Mouse (Mus musculus) ZHBTc4 (cell line): ENCODE results near the gene Ing4.

Experiments
- DNase-seq: peaks from one replicate; pipeline ENCODE4 v3.0.0-alpha.2; 2011; ENCODE audit warnings: low read depth, low spot score

The Ing4 gene

DNA sequence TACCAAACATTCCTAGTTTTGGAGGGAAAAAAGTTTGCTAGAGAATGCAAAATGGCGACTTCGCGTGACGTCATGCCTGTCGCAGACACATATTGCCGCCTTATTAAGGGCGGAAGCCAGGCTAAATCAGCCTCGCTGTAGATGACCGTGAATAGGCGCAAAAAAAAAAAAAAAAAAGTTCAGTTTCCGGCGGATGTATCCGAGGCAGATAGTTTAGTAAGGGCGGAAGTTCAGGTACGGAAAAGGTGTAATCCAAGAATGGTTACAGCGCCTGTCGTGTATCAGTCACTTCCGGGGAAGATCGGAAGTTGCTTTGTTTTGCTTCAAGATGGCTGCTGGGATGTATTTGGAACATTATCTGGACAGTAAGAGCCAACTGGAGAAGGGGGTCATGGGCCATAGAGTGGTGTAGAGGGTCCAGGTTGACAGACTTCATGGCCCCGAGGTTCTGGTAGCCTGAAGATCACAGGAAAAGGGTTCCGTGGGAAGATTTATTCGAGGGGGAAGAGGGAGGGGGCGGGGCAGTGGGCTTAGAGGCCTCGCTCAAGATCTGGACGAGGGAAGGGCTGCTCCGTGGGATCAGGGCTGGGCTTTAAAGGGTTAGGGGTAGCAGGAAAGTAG, at the start of gene Ing4:
Gene Ing4 (plus strand): TSS at position 228 of the 621 bp plus-strand sequence.
- peak; percentile 98 for DNase-seq

DNA sequence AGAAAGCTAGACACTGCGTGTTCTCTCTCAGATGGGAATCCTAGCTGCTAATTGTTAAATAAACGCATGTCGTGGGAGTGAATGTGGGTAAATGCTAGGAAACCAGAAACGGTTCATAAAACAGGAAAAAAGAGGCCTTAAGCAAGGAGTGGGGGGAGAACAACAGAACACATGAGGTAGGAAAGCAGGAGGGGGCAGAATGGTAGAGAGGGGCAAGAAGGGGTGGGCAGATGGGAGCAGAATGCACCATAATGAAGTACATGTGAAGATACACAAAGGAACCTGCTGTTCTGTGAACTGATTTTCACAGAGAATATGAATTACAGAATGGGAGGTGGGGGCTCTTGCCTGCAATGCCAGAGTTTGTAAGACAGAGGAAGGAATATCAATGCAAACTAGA, 47.3 kb upstream of the Ing4 start:
- DNase-seq: no peak

DNA sequence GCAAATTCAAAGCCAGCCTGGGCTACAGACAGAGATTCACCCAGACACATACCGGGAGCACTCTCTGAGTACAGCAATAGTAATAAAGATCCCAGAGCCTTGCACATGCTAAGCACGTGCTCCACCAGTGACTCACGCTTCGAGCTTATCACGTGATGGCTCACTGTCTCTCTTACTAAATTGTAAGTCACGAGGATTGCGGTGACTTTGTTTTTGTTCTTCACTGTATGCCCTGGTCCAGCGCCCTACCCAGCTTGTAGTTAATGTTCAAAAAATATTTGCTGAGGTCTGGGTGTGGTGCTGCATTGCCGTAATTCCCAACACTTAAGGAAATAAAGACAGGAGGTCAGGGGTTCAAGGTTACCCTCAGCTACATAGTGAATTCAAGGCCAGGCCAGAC, 46.2 kb upstream of the Ing4 start:
- DNase-seq: peak; percentile 72

DNA sequence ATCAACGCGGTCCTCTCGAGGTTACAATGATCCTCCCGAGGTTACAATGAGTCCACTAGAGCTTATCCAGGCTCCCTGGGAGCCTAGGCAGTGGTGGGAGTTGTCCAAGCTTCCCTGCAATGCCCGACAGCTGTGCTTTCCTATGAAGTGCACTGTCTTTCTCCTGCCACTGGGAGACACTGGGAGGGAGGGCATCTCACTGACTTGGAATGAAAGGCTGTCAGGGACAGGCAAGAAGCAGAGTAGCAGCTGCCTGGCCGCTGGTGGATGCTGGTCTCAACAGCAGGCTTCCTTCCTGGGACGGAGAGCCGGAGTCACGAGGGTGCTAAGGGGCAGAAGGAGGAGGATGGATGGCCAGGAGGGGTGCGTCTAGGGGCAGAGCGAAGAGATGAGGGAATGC, 45.7 kb upstream of the Ing4 start:
- DNase-seq: peak; percentile 89

DNA sequence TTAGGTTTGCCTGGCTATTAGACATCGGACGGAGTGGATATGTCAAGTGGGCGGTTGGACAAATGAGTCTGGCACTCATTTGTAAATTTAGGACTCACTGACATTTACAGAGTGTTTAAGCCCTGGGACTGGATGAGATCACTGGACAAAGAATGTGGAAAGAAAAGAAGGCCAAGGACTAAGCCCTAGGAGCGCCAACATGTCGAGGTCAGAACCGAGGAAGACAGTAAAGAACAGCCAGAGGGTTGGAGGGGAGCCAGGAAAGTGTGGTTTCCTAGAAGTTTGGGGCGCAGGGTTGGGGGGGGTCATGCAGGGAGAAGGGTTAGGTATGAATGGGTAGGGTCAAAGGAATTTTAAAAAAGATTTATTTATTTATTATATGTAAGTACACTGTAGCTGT, 44.3 kb upstream of the Ing4 start:
- no peak for DNase-seq

DNA sequence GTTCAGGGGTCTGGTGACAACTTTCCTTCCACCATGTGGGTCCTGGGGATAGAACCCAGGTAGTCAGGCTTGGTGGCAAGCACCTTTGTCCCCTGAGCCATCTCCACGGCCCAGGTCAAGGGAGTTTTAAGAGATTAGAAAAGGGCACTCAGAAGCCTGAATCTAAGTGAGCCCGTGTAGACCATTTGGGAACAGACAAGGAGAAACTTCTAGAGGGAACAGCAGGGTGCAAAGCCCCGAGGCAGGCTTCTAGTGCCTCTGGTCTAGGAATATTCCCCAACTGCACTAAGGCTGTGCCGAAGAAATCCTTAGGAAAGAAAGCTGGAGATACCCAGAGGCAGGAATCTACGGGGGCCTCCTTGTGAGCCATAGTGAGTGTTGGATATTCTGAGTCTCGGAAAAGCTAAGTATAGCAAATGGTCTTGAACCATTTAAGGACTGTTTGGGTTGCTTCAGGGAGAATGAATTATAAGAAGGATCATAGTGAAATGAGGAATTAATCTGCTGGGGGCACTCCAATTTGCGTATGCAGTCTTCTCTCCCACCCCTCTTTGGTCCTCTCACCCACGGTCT, 43.6 kb upstream of the Ing4 start:
- DNase-seq: no peak

DNA sequence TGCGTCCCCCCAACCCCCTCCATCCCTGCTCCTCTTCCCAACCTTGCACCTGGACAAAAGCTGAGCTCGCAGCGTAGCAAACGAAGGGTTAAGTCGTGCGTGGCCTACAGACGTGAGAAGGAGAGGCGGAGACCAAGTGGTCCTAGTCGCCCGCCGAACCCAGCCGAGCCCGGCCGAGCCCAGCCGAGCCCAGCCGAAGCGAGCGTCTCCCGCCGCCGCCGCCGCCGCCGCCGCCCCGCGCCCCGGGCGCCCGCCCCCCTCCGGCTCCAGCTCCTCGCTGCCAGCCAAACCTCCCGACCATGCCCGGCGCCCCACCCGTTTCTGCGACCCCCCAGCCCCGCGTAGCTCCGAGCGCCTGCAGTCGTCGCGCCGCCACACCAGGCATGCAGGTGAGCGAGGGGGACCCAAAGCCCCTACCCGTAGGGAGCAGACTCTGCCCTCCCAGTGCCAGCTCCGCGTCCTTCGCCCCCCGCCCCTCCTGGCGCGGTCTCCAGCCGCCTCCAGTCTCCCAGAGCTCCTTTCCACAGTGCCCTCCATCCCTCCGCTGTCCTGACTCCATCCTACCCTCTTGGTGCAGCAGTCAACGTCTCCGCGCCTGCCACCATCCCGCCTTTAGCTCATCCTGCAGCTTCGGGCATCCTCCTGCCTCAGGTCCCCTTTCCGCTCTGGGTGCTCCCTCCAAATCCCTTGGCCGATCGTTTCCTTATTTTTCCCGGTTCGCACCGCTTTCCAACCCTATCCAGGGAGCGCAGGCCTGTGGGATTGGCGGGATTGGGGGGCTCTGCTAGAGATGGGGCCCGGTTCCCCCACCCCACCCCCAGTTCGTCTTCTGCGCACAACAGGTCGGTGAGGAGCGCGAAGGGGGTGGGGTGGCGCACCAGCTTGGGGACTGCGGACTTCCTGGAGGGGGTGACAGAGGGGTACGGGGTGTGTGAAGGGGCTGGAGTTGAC, 42.7 kb upstream of the Ing4 start, which contains the start of gene Pianp:
Gene Pianp (plus strand): TSS at position 144 of the 951 bp plus-strand sequence.
- peak; percentile 65 for DNase-seq

DNA sequence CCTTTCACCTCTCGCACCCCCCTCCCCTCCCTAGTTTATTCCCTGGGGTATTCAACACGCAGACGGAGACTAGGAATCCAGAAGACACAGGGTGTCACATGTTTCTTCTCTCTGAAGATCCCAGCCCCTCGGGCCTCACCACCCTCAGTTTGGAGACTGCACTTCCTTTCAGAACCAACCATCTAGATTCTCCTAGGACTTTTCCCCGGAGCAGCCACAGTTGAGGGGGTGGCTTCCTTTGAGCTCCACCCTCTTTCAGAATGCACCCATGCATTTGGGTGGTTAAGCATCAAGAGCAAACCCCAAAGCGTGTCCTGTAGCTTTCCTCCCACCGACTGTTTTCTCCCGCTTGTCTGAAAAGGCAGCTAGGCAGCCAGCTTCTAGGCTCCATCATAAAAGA, 41.5 kb upstream of the Ing4 start:
- peak; percentile 36 for DNase-seq

DNA sequence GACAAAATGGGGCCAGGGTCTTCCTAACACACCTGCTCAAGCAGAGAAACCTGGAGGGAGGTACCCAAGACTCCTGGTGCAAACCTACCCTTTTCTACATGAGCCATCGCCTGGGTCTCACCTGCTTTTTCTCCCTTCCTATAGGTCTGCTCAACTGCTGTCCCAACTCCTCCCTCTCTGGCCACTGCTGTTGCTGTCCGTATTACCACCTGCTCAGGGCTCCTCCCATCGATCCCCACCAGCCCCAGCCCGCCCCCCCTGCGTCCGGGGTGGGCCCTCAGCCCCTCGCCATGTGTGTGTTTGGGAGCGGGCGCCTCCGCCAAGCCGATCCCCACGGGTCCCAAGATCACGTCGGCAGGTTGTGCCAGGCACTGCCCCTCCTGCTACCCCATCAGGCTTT, 40.5 kb upstream of the Ing4 start:
- DNase-seq: peak; percentile 30

DNA sequence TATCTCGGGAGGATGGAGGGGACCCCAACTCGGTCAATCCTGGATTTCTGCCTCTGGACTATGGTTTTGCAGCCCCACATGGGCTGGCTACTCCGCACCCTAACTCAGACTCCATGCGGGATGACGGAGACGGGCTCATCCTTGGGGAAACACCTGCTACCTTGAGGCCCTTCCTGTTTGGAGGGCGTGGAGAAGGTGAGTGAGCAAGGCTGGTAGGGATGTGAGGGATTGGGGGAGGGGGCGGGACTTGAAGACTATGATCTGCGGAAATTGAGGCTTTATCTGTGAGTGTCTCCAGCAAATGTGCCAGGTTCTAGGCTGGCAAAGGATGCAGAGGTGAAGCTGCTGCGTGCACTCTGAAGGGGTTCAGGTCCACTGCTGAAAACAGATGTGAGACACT, 40.0 kb upstream of the Ing4 start:
- peak; percentile 55 for DNase-seq

DNA sequence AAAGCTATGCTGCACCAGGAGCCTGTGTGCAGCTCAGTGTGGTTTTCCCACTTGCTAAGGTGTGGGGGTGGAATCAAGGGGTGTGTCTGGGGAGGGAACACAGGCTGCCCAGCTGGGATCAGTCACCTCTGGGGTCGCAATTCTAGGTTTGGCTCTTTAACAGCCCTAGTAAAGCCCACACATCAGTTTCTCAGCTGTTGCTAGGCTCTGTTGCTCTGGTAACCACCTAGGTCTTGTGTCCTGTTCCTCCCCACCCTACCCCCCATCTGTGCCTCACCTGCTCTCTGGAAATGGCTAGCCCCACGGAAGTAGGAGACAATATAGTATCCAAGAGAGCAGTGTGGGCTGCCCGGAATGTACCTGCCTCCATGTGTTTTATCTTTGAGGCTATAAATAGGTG, 35.9 kb upstream of the Ing4 start:
- DNase-seq: no peak

DNA sequence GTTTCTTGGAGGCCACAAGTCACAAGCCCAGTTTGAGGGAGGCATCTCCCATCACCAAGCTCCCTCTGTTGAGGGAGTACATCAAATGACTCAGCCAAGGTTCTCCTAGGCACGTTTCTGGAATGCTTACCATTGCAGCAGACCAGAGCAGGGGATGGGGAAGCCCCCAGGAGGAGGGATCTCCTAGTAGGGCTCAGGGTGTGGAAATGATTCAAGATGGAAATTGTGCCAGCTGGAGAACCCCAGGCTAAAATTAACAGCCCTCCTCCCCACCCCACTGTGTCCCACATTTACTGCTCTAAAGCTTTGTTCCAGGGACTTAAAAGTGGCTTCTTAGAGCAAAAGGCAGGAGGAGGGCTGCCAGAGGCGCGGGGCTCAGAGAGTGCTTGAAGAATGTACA, 34.5 kb upstream of the Ing4 start:
- DNase-seq: no peak

DNA sequence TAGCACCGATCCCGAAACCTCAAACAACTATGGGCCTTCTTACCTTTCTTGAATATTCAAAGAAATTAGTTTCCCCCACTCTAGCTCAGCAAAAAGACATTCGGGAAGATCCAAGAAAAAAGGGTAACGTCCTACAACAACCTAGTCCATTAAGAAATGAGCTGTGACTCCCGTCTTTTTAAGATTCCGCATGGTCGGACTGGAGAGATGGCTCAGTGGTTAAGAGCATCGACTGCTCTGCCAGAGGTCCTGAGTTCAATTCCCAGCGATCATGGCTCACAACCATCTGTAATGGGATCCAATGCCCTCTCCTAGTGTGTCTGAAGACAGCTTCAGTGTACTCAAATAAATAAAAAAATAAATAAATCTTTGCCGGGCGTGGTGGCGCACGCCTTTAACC, 31.5 kb upstream of the Ing4 start:
- DNase-seq: peak; percentile 14

DNA sequence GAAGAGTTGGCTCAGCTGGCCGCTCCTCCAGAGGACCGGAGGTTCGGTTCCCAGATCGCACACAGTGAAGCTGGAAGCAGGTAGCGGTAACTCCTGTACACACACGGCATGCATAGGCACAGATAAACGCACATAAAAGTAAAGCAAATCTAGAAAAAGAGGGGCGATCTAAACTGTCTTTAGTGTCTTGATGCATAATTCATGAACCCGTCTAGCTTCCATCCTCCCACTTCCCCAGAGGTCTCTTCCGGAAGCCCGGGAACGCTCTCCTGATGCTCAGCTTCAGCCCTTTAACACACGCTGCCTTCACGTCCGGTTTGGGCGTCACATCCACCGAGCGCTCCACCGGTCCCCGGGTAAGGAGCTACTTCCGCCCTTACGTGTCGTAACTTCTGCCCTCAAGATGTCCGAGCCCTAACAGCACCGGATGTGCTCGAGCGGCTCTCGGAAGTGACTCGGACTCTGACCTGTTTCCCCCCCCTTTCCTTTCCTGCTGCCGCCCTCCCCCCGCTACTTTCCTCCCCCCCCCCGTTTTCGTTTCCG, 30.9 kb upstream of the Ing4 start:
- peak; percentile 99 for DNase-seq

DNA sequence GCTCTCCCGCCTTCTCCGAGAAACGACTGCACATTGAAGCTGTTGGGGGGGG, 30.6 kb upstream of the Ing4 start, which contains the start of gene Zfp384:
Gene Zfp384 (plus strand): TSS at position 17 of the 52 bp plus-strand sequence.
- DNase-seq: no peak

DNA sequence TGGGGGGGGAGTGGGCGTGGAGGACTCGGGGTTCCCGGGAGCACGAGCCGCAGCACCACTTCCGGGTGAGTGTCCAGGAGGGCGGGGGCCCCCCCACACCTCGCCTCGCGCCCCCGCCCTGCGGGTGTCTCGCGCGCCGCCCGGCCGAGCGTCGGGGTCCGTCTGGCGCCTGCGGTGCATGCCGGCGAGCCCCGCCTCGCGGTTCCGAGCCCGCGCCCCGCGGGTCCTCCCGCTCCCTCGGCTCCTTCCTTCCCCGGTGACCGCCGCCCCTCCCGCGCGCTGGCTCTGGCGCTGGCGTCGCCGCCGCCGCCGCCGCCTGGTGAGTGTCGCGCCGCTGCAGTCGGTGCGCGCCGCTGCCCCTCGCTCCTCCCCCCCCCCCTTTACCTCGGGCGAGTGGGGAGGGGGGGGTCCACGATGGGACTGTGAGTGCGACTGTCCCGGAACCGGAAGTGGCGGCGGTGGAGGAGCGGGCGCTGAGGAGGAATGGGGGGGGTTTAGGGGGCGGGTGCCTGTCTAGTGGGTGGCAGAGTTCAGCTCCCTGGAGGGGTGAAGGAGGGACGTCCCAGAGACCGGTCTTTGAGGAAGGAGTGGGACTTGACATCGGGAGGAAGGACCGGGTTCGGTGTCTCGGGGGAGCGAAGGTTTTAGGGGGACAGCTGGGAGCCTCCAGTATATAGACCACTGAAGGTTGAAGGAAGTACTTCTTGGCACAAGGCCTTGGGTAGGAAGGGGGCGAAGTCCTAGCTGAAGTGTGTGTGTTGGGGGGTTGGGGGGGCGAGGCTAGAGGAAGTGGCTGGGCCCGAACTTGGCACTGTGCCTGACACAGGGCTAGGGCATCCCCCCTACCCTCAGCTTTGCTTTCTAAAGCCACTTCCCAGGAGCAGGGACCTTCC, 30.1 kb upstream of the Ing4 start:
- peak; percentile 87 for DNase-seq

DNA sequence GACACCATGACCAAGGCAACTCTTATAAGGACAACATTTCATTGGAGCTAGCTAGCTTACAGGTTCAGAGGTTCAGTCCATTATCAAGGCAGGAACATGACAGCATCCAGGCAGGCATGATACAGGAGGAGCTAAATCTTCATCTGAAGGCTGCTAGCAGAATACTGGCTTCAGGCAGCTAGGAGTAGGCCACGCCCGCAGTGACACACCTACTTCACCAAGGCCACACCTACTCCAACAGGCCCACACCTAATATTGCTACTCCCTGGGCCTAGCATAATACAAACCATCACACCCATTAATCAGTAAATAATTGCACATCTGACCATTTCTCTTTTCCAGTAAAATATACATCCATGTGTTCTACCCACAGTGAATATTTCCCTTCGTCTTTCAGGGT, 21.9 kb upstream of the Ing4 start:
- peak; percentile 59 for DNase-seq

DNA sequence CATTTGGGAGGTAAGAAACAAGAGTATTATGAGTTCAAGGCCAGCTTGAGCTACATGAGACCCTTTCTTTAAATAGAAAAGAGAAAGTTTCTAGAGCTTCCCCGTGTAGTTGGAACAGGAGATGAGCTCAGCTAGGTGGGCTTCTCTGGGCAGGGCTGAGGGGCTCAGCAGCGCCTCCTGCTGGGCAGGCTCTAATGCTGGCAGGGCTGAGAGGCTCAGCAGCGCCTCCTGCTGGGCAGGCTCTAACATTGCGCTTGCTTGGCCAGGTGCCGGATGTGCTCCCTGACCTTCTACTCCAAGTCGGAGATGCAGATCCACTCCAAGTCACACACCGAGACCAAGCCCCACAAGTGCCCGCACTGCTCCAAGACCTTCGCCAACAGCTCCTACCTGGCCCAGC, 9.0 kb upstream of the Ing4 start:
- DNase-seq: peak; percentile 89

DNA sequence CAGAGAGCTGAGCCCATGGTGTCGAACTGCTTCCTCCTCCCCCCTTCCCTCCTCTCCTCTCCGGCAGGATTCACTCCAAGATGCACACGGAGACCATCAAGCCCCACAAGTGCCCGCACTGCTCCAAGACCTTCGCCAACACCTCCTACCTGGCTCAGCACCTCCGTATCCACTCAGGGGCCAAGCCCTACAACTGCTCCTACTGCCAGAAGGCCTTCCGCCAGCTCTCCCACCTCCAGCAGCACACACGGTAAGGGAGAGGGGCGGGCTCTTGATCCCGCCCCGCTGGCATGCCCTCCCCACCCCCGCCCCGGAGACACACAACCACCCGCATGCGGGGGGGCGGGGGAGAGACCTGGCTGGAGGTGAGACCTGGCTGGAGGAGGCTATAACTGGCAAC, 8.0 kb upstream of the Ing4 start:
- DNase-seq: peak; percentile 46

DNA sequence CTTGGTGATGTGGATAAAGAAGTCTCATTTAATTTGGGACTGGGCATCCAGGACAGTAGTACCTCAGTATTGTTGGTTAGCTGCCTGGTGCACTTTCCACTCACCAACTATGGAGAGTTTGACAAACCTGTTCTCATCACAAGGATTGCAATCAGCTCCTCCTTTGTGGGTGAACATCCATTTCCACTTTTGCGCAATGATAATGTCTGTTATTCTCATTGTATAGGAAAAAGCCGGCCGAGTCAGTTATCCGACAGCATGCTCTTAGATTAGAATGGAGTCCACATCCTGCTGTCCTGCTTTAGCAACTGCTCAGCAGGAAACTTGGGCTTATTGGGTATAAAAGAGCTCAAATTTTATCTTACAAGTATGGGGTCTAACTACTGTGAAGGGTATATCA, 894 bp upstream of the Ing4 start:
- no peak for DNase-seq

DNA sequence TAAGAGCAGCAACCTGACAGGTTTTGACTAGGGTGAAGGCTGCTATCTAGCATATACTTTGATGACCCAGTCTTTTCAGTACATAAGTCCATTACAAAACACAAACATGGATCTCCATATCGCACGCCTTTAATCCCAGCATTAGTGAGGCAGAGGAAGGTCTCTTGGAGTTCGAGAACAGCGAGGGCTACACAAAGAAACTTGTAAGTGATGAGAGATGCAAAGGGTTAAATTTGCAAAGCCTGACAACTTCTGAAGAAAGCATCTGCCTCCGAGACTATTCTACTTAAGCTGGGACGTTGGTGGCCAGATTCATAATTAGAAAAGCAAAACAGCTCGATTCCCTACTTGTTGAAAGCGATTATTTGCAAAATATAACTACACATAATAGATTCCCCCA, 429 bp upstream of the Ing4 start:
- no peak for DNase-seq

DNA sequence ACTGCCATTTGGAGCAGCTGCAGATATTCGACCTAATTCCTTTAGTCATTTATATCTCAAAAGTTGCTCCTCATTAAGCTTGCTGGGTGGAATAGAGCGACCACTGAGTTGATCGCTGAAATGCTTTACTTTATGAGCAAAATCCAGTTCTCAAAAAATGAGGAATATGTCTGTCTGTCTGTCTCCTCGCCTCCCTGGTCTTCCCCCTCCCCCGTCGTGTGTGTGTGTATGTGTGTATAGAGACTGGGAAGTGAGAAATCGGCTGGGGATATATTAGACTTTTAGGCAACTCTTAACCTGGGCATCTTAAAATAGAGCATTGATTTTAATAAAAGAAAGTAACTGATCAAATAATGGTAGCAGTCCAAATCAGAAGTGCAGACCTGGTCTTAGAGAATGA, 661 bp downstream of the Ing4 start:
- no peak for DNase-seq
